Comparison of ENCODE assay signal across 18 mouse cellular contexts in genomic region chr10:8719345-8719744, GRCm38 (mm10).
"Had no signal": no experiment of that assay in that cellular context is flagged by ENCODE, and none has a peak within 500 bp of the region (broad histone marks: within the 10 kb centered on the region; RNA-seq: fewer than 3 reads in every experiment).

No protein-coding gene starts in this region.

- H3K27me3 ChIP-seq: midbrain, embryonic 12.5 days; neural tube, embryonic 13.5 days; neural tube, embryonic 15.5 days had no signal

- H3K4me1 ChIP-seq: midbrain, embryonic 12.5 days; neural tube, embryonic 13.5 days had no signal

- H3K27ac ChIP-seq: midbrain, embryonic 10.5 days; midbrain, embryonic 12.5 days; neural tube, embryonic 13.5 days; neural tube, embryonic 15.5 days had no signal

- DNase-seq: lung, adult 18-20 months; lung, embryonic 14.5 days; lung, postnatal 10 days; lung, postnatal 4 days; midbrain, embryonic 14.5 days; retina, postnatal 1 day; right cerebral cortex, adult 18-20 months; right cerebral cortex, postnatal 25 days; right cerebral cortex, postnatal 4 days; spleen, adult 18-20 months; thymus, adult 18-20 months; thymus, postnatal 14 days; thymus, postnatal 36 days had no signal

- H3K36me3 ChIP-seq: neural tube, embryonic 15.5 days had no signal

- H3K4me3 ChIP-seq: midbrain, embryonic 10.5 days; midbrain, embryonic 12.5 days; myocyte; neural tube, embryonic 13.5 days; neural tube, embryonic 15.5 days had no signal

- H3K9me3 ChIP-seq: midbrain, embryonic 10.5 days; midbrain, embryonic 12.5 days; neural tube, embryonic 13.5 days; neural tube, embryonic 15.5 days had no signal

- H3K4me2 ChIP-seq: lung, embryonic 14.5 days; midbrain, embryonic 12.5 days; neural tube, embryonic 13.5 days; neural tube, embryonic 15.5 days had no signal

- H3K9ac ChIP-seq: lung, embryonic 14.5 days; midbrain, embryonic 12.5 days; neural tube, embryonic 13.5 days; neural tube, embryonic 15.5 days had no signal
